Mouse (Mus musculus) gastrocnemius, adult 18-20 months (tissue): Measurements from ENCODE around the gene Knop1. TPM values are rescaled to one million over a fixed set of nuclear protein-coding genes. Genes with fewer than 3 reads are reported as not detected.

Experiments
- DNase-seq: peaks from one replicate; pipeline ENCODE4 v3.0.0; 2021; ENCODE audit warnings: low spot score
- total RNA-seq, 2 experiments: library from RNA; stranded (reverse); gene quantifications; 2 replicates each; pipeline ENCODE4 v1.2.3; 2021

The Knop1 gene
- total RNA-seq, 2 experiments from 2014 or later = 25.3 to 25.8 TPM

GRCm38 (mm10) chr7:118800112-118800734, 55.8 kb downstream of the Knop1 start:
- no peak for DNase-seq

DNA sequence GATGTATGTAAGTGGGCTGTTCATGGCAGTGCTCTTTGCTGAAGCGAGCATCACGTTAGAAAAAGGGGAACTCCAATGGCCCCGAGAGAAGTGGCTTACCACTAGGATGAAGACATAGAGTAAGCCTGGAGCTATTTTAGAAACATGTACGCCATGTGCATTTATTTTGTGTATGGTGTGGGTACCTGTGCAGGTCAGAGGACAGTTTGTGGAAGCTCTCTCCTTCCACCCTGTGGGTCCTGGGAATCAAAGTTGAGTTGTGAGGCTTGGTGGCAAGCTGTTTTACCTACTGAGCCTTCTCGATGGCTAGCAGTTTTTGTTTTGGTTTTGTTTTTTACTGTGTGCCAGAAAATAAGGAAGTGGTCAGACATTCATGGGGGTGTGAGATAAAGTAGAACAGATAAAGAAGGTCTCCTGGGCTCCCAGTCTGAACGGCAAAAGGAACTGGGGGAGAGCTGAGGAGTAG, 57.9 kb downstream of the Knop1 start:
- DNase-seq = no peak

GRCm38 (mm10) chr7:118797600-118797999, 58.5 kb downstream of the Knop1 start:
- no peak for DNase-seq

- no peak for DNase-seq
Measured at GRCm38 (mm10) chr7:118796838-118797237, 59.2 kb downstream of the Knop1 start.

DNA sequence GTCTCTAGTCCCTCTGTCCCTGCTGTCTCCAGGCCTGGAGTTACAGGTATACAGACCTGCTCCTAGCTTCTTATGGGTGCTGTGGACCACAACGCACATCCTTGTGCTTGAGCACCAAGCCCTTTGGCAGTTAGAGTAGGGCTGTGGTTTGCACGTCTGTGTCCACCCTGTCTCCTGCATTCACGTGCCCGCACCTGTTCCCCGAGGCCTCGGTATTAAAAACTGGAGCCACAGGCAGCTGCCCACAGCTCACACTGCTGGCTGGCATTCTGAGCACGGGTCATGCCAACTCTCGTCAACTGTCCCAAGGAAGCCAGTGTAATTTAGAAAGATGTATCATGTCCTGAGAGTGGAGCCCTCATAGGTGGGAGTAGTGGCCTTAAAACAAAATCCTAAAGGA, 60.3 kb downstream of the Knop1 start:
- no peak for DNase-seq

- DNase-seq = no peak
Measured at GRCm38 (mm10) chr7:118793899-118794298, 62.2 kb downstream of the Knop1 start.

Other genes with a start within 250 kb of the Knop1 start
- gene Gde1, start 150.5 kb downstream of the Knop1 start, total RNA-seq = 10 to 100 TPM; 45.4 to 45.7 TPM
- gene Ccp110, start 143.7 kb downstream of the Knop1 start, total RNA-seq = 1 to 10 TPM; 2.0 to 3.2 TPM
- gene Vps35l, start 116.0 kb downstream of the Knop1 start, total RNA-seq = 10 to 100 TPM; 20.4 to 20.5 TPM
- gene Iqck, start 502 bp downstream of the Knop1 start, total RNA-seq = under 1 TPM; 0.14 to 0.24 TPM
- 10 to 100 TPM; 12.4 to 21.7 TPM for gene Gprc5b, start 139.0 kb upstream of the Knop1 start, total RNA-seq